Mouse (Mus musculus) forebrain, postnatal 0 days (tissue): ENCODE results near the gene Taok3. TPM values are rescaled to one million over a fixed set of nuclear protein-coding genes. Genes with fewer than 3 reads are reported as not detected.

Experiments used
- ATAC-seq: fragments of 200-750 bp; cut with Nextera tagmentation; 2 replicates; pipeline ENCODE4 v1.8.0; 2017; ENCODE audit warnings: mild to moderate bottlenecking, moderate library complexity
- DNase-seq: peaks from one replicate; pipeline ENCODE4 v3.0.0-alpha.2; 2015
- H3K27ac ChIP-seq: fragments of 300-500 bp; sonication (generic); 2 replicates; pipeline ENCODE4 v1.5.1; 2014; ENCODE audit warnings: low read depth, mild to moderate bottlenecking, antibody characterized with exemption, low read length, moderate library complexity, mixed read lengths
- H3K27me3 ChIP-seq: fragments of 300-500 bp; sonication (generic); 2 replicates; pipeline ENCODE4 v1.6.1; 2014; ENCODE audit warnings: mild to moderate bottlenecking, low read length, mixed read lengths; ENCODE audit not compliant: insufficient read depth
- H3K36me3 ChIP-seq: fragments of 300-500 bp; sonication (generic); 2 replicates; pipeline ENCODE4 v1.6.1; 2014; ENCODE audit warnings: mild to moderate bottlenecking, moderate library complexity; ENCODE audit not compliant: insufficient read depth
- H3K4me1 ChIP-seq: fragments of 300-500 bp; sonication (generic); 2 replicates; pipeline ENCODE4 v1.6.1; 2014; ENCODE audit warnings: antibody characterized with exemption; ENCODE audit not compliant: insufficient read depth
- H3K4me2 ChIP-seq: fragments of 300-500 bp; sonication (generic); 2 replicates; pipeline ENCODE4 v1.6.1; 2014; ENCODE audit warnings: low read depth, mild to moderate bottlenecking, moderate library complexity
- H3K4me3 ChIP-seq: fragments of 300-500 bp; sonication (generic); 2 replicates; pipeline ENCODE4 v1.5.1; 2014; ENCODE audit warnings: low read depth, low read length, mixed read lengths
- H3K9ac ChIP-seq: fragments of 300-500 bp; sonication (generic); 2 replicates; pipeline ENCODE4 v1.6.1; 2014; ENCODE audit warnings: mild to moderate bottlenecking
- H3K9me3 ChIP-seq: fragments of 300-500 bp; sonication (generic); 2 replicates; pipeline ENCODE4 v1.6.1; 2016; ENCODE audit warnings: low read length
- CTCF ChIP-seq: sonication (generic); IDR thresholded peaks from 2 replicates; pipeline ENCODE4 v1.5.1; 2016; ENCODE audit warnings: antibody characterized with exemption, control low read depth, low read depth
- WGBS: fragments of 180-500 bp; shearing (Covaris S2); extraction: QIAGEN DNeasy Blood & Tissue Kit; methylation state at CpG from one replicate; pipeline ENCODE4 v1.1.7; 2014; 5-methylcytosine and 5-hydroxymethylcytosine counted together
- polyA plus RNA-seq: library from polyadenylated mRNA; unstranded; fragments of >200 nt; fragmentation: Nextera tagmentation; extraction: Ambion mirVana; gene quantifications from 2 replicates; pipeline ENCODE4 v1.2.1, GENCODE M21; 2015
- total RNA-seq: library from RNA; depleted of rRNA; stranded (reverse); fragments of >200 nt; gene quantifications from 2 replicates; pipeline ENCODE4 v1.2.3, GENCODE M21; 2014

The Taok3 gene
- total and polyA plus RNA-seq, 2 experiments from 2014 or later = 37.2 to 57.6 TPM

- no peaks in the 10 kb centered on the region for H3K27me3 ChIP-seq
- ATAC-seq (no peak), DNase-seq (no peak)
- no peak overlapping the region for H3K4me2 ChIP-seq
- no peak for TF ChIP-seq CTCF
- peaks cover 9% of the 10 kb centered on the region; the same call in 1 of the 2 replicates for H3K36me3 ChIP-seq
- no peaks in the 10 kb centered on the region for H3K4me1 ChIP-seq
- no peak overlapping the region for H3K4me3 ChIP-seq
- no peak overlapping the region for H3K9ac ChIP-seq
- WGBS = 94% methylated on average over 7 of the region's 7 CpGs
- no peaks in the 10 kb centered on the region for H3K9me3 ChIP-seq
- no peak overlapping the region for H3K27ac ChIP-seq
Measured at GRCm38 (mm10) chr5:117193748-117194147, 73.8 kb downstream of the Taok3 start.

- no peak for TF ChIP-seq CTCF
- Histone ChIP-seq H3K4me1 (no peaks in the 10 kb centered on the region), H3K27ac (no peak overlapping the region), H3K9ac (no peak overlapping the region), H3K36me3 (peaks cover 9% of the 10 kb centered on the region; the same call in 1 of the 2 replicates), H3K27me3 (no peaks in the 10 kb centered on the region), H3K4me3 (no peak overlapping the region), H3K9me3 (no peaks in the 10 kb centered on the region), H3K4me2 (no peak overlapping the region)
- DNase-seq (no peak), ATAC-seq (no peak)
- 94% methylated on average over 5 of the region's 5 CpGs for WGBS
Measured at GRCm38 (mm10) chr5:117194672-117195071, 74.7 kb downstream of the Taok3 start.

- Histone ChIP-seq H3K36me3 (peaks cover 15% of the 10 kb centered on the region; the same call in 1 of the 2 replicates), H3K9me3 (no peaks in the 10 kb centered on the region), H3K9ac (no peak overlapping the region), H3K27ac (no peak overlapping the region), H3K4me3 (no peak overlapping the region), H3K4me2 (no peak overlapping the region), H3K4me1 (no peaks in the 10 kb centered on the region), H3K27me3 (no peaks in the 10 kb centered on the region)
- WGBS = 96% methylated on average over 7 of the region's 7 CpGs
- ATAC-seq (no peak), DNase-seq (no peak)
- TF ChIP-seq CTCF = no peak
Measured at GRCm38 (mm10) chr5:117196551-117196950, 76.6 kb downstream of the Taok3 start.

GRCm38 (mm10) chr5:117198390-117198789 is 78.5 kb downstream of the Taok3 start:
- WGBS = 79% methylated on average over 3 of the region's 3 CpGs
- H3K27me3 ChIP-seq = no peaks in the 10 kb centered on the region
- no peak overlapping the region for H3K27ac ChIP-seq
- no peak for TF ChIP-seq CTCF
- H3K4me1 ChIP-seq = no peaks in the 10 kb centered on the region
- H3K4me3 ChIP-seq = no peak overlapping the region
- DNase-seq (no peak), ATAC-seq (no peak)
- H3K9ac ChIP-seq = no peak overlapping the region
- no peak overlapping the region for H3K4me2 ChIP-seq
- H3K9me3 ChIP-seq = no peaks in the 10 kb centered on the region
- peaks cover 18% of the 10 kb centered on the region; the same call in 1 of the 2 replicates for H3K36me3 ChIP-seq

- no peak for ATAC-seq
- H3K4me3 ChIP-seq = no peak overlapping the region
- WGBS = 58% methylated on average over 16 of the region's 16 CpGs
Measured at GRCm38 (mm10) chr5:117207286-117207685, 87.4 kb downstream of the Taok3 start.

GRCm38 (mm10) chr5:117214016-117214415 is 94.1 kb downstream of the Taok3 start:
- Histone ChIP-seq H3K4me1 (no peaks in the 10 kb centered on the region), H3K27me3 (no peaks in the 10 kb centered on the region), H3K36me3 (peaks cover 4% of the 10 kb centered on the region; the same call in 1 of the 2 replicates), H3K4me2 (no peak overlapping the region), H3K27ac (no peak overlapping the region), H3K9ac (no peak overlapping the region), H3K4me3 (no peak overlapping the region), H3K9me3 (no peaks in the 10 kb centered on the region)
- 73% methylated on average over 4 of the region's 4 CpGs for WGBS
- DNase-seq (no peak), ATAC-seq (no peak)
- no peak for TF ChIP-seq CTCF

More at GRCm38 (mm10) chr5:117207286-117207685, 87.4 kb downstream of the Taok3 start:
- H3K4me2 ChIP-seq = no peak overlapping the region
- no peak overlapping the region for H3K9ac ChIP-seq
- no peaks in the 10 kb centered on the region for H3K4me1 ChIP-seq
- H3K27me3 ChIP-seq = no peaks in the 10 kb centered on the region
- no peak for DNase-seq
- TF ChIP-seq CTCF = no peak
- no peak overlapping the region for H3K27ac ChIP-seq
- H3K9me3 ChIP-seq = no peaks in the 10 kb centered on the region
- peaks cover 13% of the 10 kb centered on the region for H3K36me3 ChIP-seq

GRCm38 (mm10) chr5:117231059-117231458 is 111.1 kb downstream of the Taok3 start:
- no peak overlapping the region for H3K4me2 ChIP-seq
- DNase-seq = no peak
- H3K36me3 ChIP-seq = peaks cover 24% of the 10 kb centered on the region
- no peak for ATAC-seq
- no peak overlapping the region for H3K27ac ChIP-seq
- no peak overlapping the region for H3K9ac ChIP-seq
- no peaks in the 10 kb centered on the region for H3K27me3 ChIP-seq
- no peaks in the 10 kb centered on the region for H3K9me3 ChIP-seq
- H3K4me3 ChIP-seq = no peak overlapping the region
- 65% methylated on average over 12 of the region's 12 CpGs for WGBS
- TF ChIP-seq CTCF = no peak
- H3K4me1 ChIP-seq = no peaks in the 10 kb centered on the region
